Mouse (Mus musculus): ENCODE data around the gene Rhox9. TPM values are rescaled to one million over a fixed set of nuclear protein-coding genes. Genes with fewer than 3 reads are reported as not detected.
"Not testable (repeated sequence)": the region's sequence is repeated elsewhere in the genome, so short reads cannot be mapped to it uniquely, and the experiment has no call there.

Gene Rhox9
- not detected in 2 replicates for polyA plus RNA-seq (2014; fragmentation: Nextera tagmentation; extraction: Ambion mirVana)

- H3K27me3 ChIP-seq (ENCODE audit: control insufficient read depth, insufficient read depth, low read length); H3K4me3 ChIP-seq (ENCODE audit: low read depth, low read length); H3K9me3 ChIP-seq (ENCODE audit: control insufficient read depth, low read length); ATAC-seq (replicated peaks; ENCODE audit: low FRiP score); H3K4me2 ChIP-seq (ENCODE audit: low read depth, low read length, severe bottlenecking); H3K4me1 ChIP-seq (replicated peaks; ENCODE audit: control insufficient read depth, insufficient read depth, low read length); H3K36me3 ChIP-seq (ENCODE audit: control insufficient read depth, insufficient read depth, low read length); DNase-seq (ENCODE audit: low spot score); H3K9ac ChIP-seq (ENCODE audit: low read length); H3K27ac ChIP-seq (ENCODE audit: low read depth, low read length): not testable (repeated sequence)
- WGBS: 98% methylated on average over 8 of the region's 18 CpGs
These were observed at the start of gene Rhox9 for GRCm38 (mm10) chrX:37901670-37902069. Gene Rhox9, minus strand, starts transcription at chrX:37901770.

GRCm38 (mm10) chrX:37916311-37916710 is 14.7 kb upstream of the Rhox9 start:
- Histone ChIP-seq H3K27me3 (ENCODE audit: control insufficient read depth, insufficient read depth, low read length) (no peaks in the 10 kb centered on the region), H3K4me3 (ENCODE audit: low read depth, low read length) (no peak overlapping the region), H3K9me3 (ENCODE audit: control insufficient read depth, low read length) (no peaks in the 10 kb centered on the region), H3K36me3 (ENCODE audit: control insufficient read depth, insufficient read depth, low read length) (no peaks in the 10 kb centered on the region), H3K9ac (ENCODE audit: low read length) (no peak overlapping the region), H3K4me2 (ENCODE audit: low read depth, low read length, severe bottlenecking) (no peak overlapping the region), H3K27ac (ENCODE audit: low read depth, low read length) (no peak overlapping the region), H3K4me1 (replicated peaks; ENCODE audit: control insufficient read depth, insufficient read depth, low read length) (no peaks in the 10 kb centered on the region)
- WGBS: 65% methylated on average over 4 of the region's 4 CpGs
- no peak for ATAC-seq (replicated peaks; ENCODE audit: low FRiP score)
- no peak for DNase-seq (ENCODE audit: low spot score)

GRCm38 (mm10) chrX:37908581-37908980 is 7.0 kb upstream of the Rhox9 start:
- Histone ChIP-seq H3K4me3 (ENCODE audit: low read depth, low read length) (no peak overlapping the region), H3K36me3 (ENCODE audit: control insufficient read depth, insufficient read depth, low read length) (no peaks in the 10 kb centered on the region), H3K27ac (ENCODE audit: low read depth, low read length) (no peak overlapping the region), H3K9ac (ENCODE audit: low read length) (no peak overlapping the region), H3K27me3 (ENCODE audit: control insufficient read depth, insufficient read depth, low read length) (no peaks in the 10 kb centered on the region), H3K9me3 (ENCODE audit: control insufficient read depth, low read length) (no peaks in the 10 kb centered on the region), H3K4me1 (replicated peaks; ENCODE audit: control insufficient read depth, insufficient read depth, low read length) (no peaks in the 10 kb centered on the region), H3K4me2 (ENCODE audit: low read depth, low read length, severe bottlenecking) (no peak overlapping the region)
- DNase-seq (ENCODE audit: low spot score) (no peak), ATAC-seq (replicated peaks; ENCODE audit: low FRiP score) (no peak)
- WGBS: 62% methylated on average over 7 of the region's 7 CpGs

GRCm38 (mm10) chrX:37903727-37904126 is 2.2 kb upstream of the Rhox9 start:
- no peaks in the 10 kb centered on the region for H3K27me3 ChIP-seq (ENCODE audit: control insufficient read depth, insufficient read depth, low read length)
- no peak overlapping the region for H3K4me3 ChIP-seq (ENCODE audit: low read depth, low read length)
- no peaks in the 10 kb centered on the region for H3K4me1 ChIP-seq (replicated peaks; ENCODE audit: control insufficient read depth, insufficient read depth, low read length)
- no peaks in the 10 kb centered on the region for H3K9me3 ChIP-seq (ENCODE audit: control insufficient read depth, low read length)
- no peak overlapping the region for H3K4me2 ChIP-seq (ENCODE audit: low read depth, low read length, severe bottlenecking)
- H3K36me3 ChIP-seq (ENCODE audit: control insufficient read depth, insufficient read depth, low read length): no peaks in the 10 kb centered on the region
- WGBS: 86% methylated on average over 5 of the region's 5 CpGs
- no peak overlapping the region for H3K9ac ChIP-seq (ENCODE audit: low read length)
- ATAC-seq (replicated peaks; ENCODE audit: low FRiP score): no peak
- no peak overlapping the region for H3K27ac ChIP-seq (ENCODE audit: low read depth, low read length)
- DNase-seq (ENCODE audit: low spot score): no peak

GRCm38 (mm10) chrX:37897132-37897531 is 4.4 kb downstream of the Rhox9 start, which contains the start of gene Rhox7b:
Gene Rhox7b, minus strand, starts transcription at chrX:37897232.
- not testable (repeated sequence) for H3K4me3 ChIP-seq (ENCODE audit: low read depth, low read length); ATAC-seq (replicated peaks; ENCODE audit: low FRiP score); H3K36me3 ChIP-seq (ENCODE audit: control insufficient read depth, insufficient read depth, low read length); H3K4me1 ChIP-seq (replicated peaks; ENCODE audit: control insufficient read depth, insufficient read depth, low read length); H3K27me3 ChIP-seq (ENCODE audit: control insufficient read depth, insufficient read depth, low read length); H3K27ac ChIP-seq (ENCODE audit: low read depth, low read length); H3K9me3 ChIP-seq (ENCODE audit: control insufficient read depth, low read length); DNase-seq (ENCODE audit: low spot score); H3K9ac ChIP-seq (ENCODE audit: low read length); H3K4me2 ChIP-seq (ENCODE audit: low read depth, low read length, severe bottlenecking)
- 78% methylated on average over 9 of the region's 9 CpGs for WGBS

GRCm38 (mm10) chrX:37878844-37879243 is 22.7 kb downstream of the Rhox9 start, which contains the start of gene Rhox8:
Gene Rhox8, minus strand, starts transcription at chrX:37878944.
- H3K27me3 ChIP-seq (ENCODE audit: control insufficient read depth, insufficient read depth, low read length): no peaks in the 10 kb centered on the region
- no peaks in the 10 kb centered on the region for H3K9me3 ChIP-seq (ENCODE audit: control insufficient read depth, low read length)
- DNase-seq (ENCODE audit: low spot score) (no peak), ATAC-seq (replicated peaks; ENCODE audit: low FRiP score) (no peak)
- H3K9ac ChIP-seq (ENCODE audit: low read length): no peak within 1 kb of the TSS
- H3K4me2 ChIP-seq (ENCODE audit: low read depth, low read length, severe bottlenecking): no peak within 1 kb of the TSS
- WGBS: 78% methylated on average over 4 of the region's 4 CpGs
- H3K27ac ChIP-seq (ENCODE audit: low read depth, low read length): no peak within 1 kb of the TSS
- H3K4me3 ChIP-seq (ENCODE audit: low read depth, low read length): no peak within 1 kb of the TSS
- no peaks in the 10 kb centered on the region for H3K4me1 ChIP-seq (replicated peaks; ENCODE audit: control insufficient read depth, insufficient read depth, low read length)
- H3K36me3 ChIP-seq (ENCODE audit: control insufficient read depth, insufficient read depth, low read length): no peaks in the 10 kb centered on the region

GRCm38 (mm10) chrX:37871641-37872040 is 29.9 kb downstream of the Rhox9 start:
- H3K27me3 ChIP-seq (ENCODE audit: control insufficient read depth, insufficient read depth, low read length): no peaks in the 10 kb centered on the region
- no peak overlapping the region for H3K27ac ChIP-seq (ENCODE audit: low read depth, low read length)
- no peaks in the 10 kb centered on the region for H3K9me3 ChIP-seq (ENCODE audit: control insufficient read depth, low read length)
- H3K9ac ChIP-seq (ENCODE audit: low read length): no peak overlapping the region
- ATAC-seq (replicated peaks; ENCODE audit: low FRiP score): no peak
- H3K4me1 ChIP-seq (replicated peaks; ENCODE audit: control insufficient read depth, insufficient read depth, low read length): no peaks in the 10 kb centered on the region
- 98% methylated on average over 2 of the region's 2 CpGs for WGBS
- no peak for DNase-seq (ENCODE audit: low spot score)
- H3K4me3 ChIP-seq (ENCODE audit: low read depth, low read length): no peak overlapping the region
- no peaks in the 10 kb centered on the region for H3K36me3 ChIP-seq (ENCODE audit: control insufficient read depth, insufficient read depth, low read length)
- H3K4me2 ChIP-seq (ENCODE audit: low read depth, low read length, severe bottlenecking): no peak overlapping the region

Other genes starting within 250 kb of the Rhox9 start
- gene Rhox3h, start 233.0 kb downstream of the Rhox9 start, polyA plus RNA-seq (2014; fragmentation: Nextera tagmentation; extraction: Ambion mirVana): not detected in 2 replicates
- not detected in 2 replicates for gene Rhox2h, start 228.5 kb downstream of the Rhox9 start, polyA plus RNA-seq (2014; fragmentation: Nextera tagmentation; extraction: Ambion mirVana)
- 0.53 and 1.1 TPM in 2 replicates for gene Rhox5, start 96.9 kb downstream of the Rhox9 start, polyA plus RNA-seq (2014; fragmentation: Nextera tagmentation; extraction: Ambion mirVana)
- not detected in 2 replicates for gene Rhox6, start 74.9 kb downstream of the Rhox9 start, polyA plus RNA-seq (2014; fragmentation: Nextera tagmentation; extraction: Ambion mirVana)
- gene Rhox7a, start 70.1 kb downstream of the Rhox9 start, polyA plus RNA-seq (2014; fragmentation: Nextera tagmentation; extraction: Ambion mirVana): not detected in 2 replicates
- not detected in 2 replicates for gene Rhox8, start 22.8 kb downstream of the Rhox9 start, polyA plus RNA-seq (2014; fragmentation: Nextera tagmentation; extraction: Ambion mirVana)
- not detected in 2 replicates for gene Rhox7b, start 4.5 kb downstream of the Rhox9 start, polyA plus RNA-seq (2014; fragmentation: Nextera tagmentation; extraction: Ambion mirVana)
- gene Btg1-ps1, start 117.0 kb upstream of the Rhox9 start, polyA plus RNA-seq (2014; fragmentation: Nextera tagmentation; extraction: Ambion mirVana): not detected in 2 replicates
- gene Btg1-ps2, start 141.3 kb upstream of the Rhox9 start, polyA plus RNA-seq (2014; fragmentation: Nextera tagmentation; extraction: Ambion mirVana): not detected in 2 replicates
- not detected in 2 replicates for gene Rhox10, start 164.7 kb upstream of the Rhox9 start, polyA plus RNA-seq (2014; fragmentation: Nextera tagmentation; extraction: Ambion mirVana)
- gene Rhox11, start 183.4 kb upstream of the Rhox9 start, polyA plus RNA-seq (2014; fragmentation: Nextera tagmentation; extraction: Ambion mirVana): not detected in 2 replicates
- not detected in 2 replicates for gene Rhox12, start 209.1 kb upstream of the Rhox9 start, polyA plus RNA-seq (2014; fragmentation: Nextera tagmentation; extraction: Ambion mirVana)
- gene Rhox13, start 219.4 kb upstream of the Rhox9 start, polyA plus RNA-seq (2014; fragmentation: Nextera tagmentation; extraction: Ambion mirVana): not detected in 2 replicates